Mouse (Mus musculus): ENCODE measurements at regions not wholly inside any gene's neighbourhood (a gene's known extent, or its start where the extent isn't known, plus 50 kb on each side); places are given as distances from the start of the nearest gene placed in this dataset.
A peak's percentile ranks its signal among the peaks of the same experiment; 100 is the strongest.

- peaks cover 36% of the 10 kb centered on the region for H3K4me1 ChIP-seq
- no peaks in the 10 kb centered on the region for H3K9me3 ChIP-seq
- no peaks in the 10 kb centered on the region for H3K27me3 ChIP-seq
- ATAC-seq (ENCODE audit: borderline replicate concordance, extremely low read depth, low FRiP score, low TSS enrichment) = no peak
- H3K4me3 ChIP-seq = no peak overlapping the region
- H3K27ac ChIP-seq = no peak overlapping the region
- H3K4me2 ChIP-seq = no peak overlapping the region
- no peak overlapping the region for H3K9ac ChIP-seq
- 59% methylated on average over 2 of the region's 2 CpGs for WGBS
- H3K36me3 ChIP-seq = no peaks in the 10 kb centered on the region
These were observed 140.7 kb downstream of the Dad1 start for GRCm38 (mm10) chr14:54113216-54113615.

DNA sequence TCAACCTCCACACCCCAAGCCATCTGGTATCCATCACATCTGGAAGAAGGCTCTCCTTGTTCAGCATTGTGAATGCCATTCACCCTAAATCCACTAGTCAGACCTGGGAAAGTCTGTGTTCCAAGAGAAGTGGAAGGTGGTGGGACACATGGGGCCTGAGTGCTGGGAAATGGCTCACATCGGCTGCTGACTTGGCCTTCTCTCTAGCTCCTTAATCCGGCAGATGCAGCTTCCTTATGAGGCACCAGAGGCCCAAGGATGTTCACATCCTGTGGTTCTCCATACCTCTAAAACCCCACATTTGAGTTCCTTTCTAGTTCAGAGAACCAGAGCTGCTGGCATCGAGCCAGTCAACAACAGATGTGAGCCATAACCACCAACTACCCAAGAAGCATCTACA is 142.9 kb downstream of the Dad1 start:
- no peak overlapping the region for H3K9ac ChIP-seq
- H3K27ac ChIP-seq = peak overlapping the region; percentile 29; the same call in 1 of the 2 replicates
- H3K4me1 ChIP-seq = peaks cover 51% of the 10 kb centered on the region
- ATAC-seq (ENCODE audit: borderline replicate concordance, extremely low read depth, low FRiP score, low TSS enrichment) = no peak
- no peaks in the 10 kb centered on the region for H3K9me3 ChIP-seq
- no peak overlapping the region for H3K4me3 ChIP-seq
- H3K4me2 ChIP-seq = no peak overlapping the region
- no peaks in the 10 kb centered on the region for H3K36me3 ChIP-seq
- H3K27me3 ChIP-seq = no peaks in the 10 kb centered on the region
- WGBS = 51% methylated on average over 3 of the region's 3 CpGs

GRCm38 (mm10) chr14:54109129-54109528 is 144.8 kb downstream of the Dad1 start:
- H3K9me3 ChIP-seq = no peaks in the 10 kb centered on the region
- H3K4me2 ChIP-seq = no peak overlapping the region; the same call in 1 of the 2 replicates
- H3K36me3 ChIP-seq = no peaks in the 10 kb centered on the region
- 75% methylated on average over 1 of the region's 1 CpGs for WGBS
- H3K27ac ChIP-seq = peak overlapping the region; percentile 14; the same call in 1 of the 2 replicates
- no peak overlapping the region for H3K4me3 ChIP-seq
- peaks cover 51% of the 10 kb centered on the region for H3K4me1 ChIP-seq
- ATAC-seq (ENCODE audit: borderline replicate concordance, extremely low read depth, low FRiP score, low TSS enrichment) = no peak
- no peaks in the 10 kb centered on the region for H3K27me3 ChIP-seq
- no peak overlapping the region for H3K9ac ChIP-seq

DNA sequence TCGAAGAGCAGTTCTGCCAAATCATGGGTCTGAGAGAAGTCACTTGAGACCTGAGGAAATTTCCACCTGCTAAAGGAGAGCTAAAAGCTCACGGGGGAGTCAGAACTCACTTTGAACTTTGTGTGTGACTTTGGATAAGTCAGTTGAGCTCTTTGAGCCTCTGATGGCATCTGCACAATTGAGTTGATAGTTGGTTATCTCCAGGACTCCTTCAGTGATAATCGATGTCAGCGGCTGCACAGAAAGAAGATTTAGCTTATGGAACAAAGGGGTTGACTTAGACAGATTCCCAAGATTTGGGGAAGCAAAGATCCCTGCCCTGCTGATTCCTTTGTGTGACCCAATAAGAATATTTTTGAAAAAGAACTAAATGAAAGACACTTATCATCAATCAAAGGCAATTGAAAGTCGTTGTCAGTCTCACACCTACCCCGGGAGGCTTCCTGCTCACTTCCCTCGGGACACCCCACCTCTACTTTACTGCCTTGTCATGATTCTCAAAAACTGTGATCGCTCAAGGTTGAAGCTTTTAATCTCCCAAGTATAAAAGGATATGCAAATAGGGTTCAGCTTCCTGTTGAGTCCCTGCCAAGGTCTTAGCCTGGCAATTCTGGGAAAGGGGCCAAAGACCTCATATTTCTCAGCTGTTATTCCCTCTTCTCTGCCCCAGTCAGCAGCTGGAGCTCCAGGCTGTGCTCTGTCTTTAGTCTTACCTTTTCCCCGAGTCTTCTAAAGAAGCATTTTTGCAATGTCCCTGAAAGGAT is 145.4 kb downstream of the Dad1 start:
- peak; percentile 69 for ATAC-seq (ENCODE audit: borderline replicate concordance, extremely low read depth, low FRiP score, low TSS enrichment)
- 13% methylated on average over 9 of the region's 9 CpGs for WGBS

DNA sequence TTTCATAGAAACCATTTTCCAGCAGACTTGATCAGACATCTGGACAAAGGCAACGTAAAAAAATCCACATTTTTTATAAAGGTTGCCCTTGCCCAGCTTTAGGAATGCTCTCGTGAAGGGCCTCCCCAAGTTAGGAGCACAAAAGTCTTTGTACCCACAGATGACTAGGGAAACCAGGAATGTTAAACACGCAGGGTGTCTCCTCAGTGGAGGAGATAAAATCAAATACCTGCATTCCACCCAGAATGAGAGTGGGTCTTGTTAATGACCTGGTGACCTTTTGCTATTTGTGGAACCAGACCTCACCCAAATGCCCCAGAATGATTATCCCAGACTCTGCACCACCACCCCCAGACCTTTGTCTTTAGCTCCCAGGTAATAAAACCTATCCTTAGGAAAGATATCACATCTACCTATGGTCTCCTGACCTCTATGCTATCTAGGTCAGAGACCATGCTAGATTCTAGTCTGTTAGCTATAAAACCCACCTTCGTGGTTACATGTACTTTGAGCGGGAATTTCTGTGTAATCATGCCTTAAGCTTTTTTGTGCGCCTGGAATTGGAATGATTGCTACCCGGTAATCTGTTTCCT is 146.6 kb downstream of the Dad1 start:
- peak overlapping the region; percentile 50 for H3K27ac ChIP-seq
- H3K4me2 ChIP-seq = no peak overlapping the region; the same call in 1 of the 2 replicates
- ATAC-seq (ENCODE audit: borderline replicate concordance, extremely low read depth, low FRiP score, low TSS enrichment) = peak; percentile 46; the same call in 1 of the 2 replicates
- H3K36me3 ChIP-seq = no peaks in the 10 kb centered on the region
- H3K9ac ChIP-seq = no peak overlapping the region
- no peaks in the 10 kb centered on the region for H3K27me3 ChIP-seq
- 66% methylated on average over 7 of the region's 7 CpGs for WGBS
- H3K9me3 ChIP-seq = no peaks in the 10 kb centered on the region
- no peak overlapping the region for H3K4me3 ChIP-seq
- peaks cover 52% of the 10 kb centered on the region for H3K4me1 ChIP-seq

More for the DNA sequence above, 145.4 kb downstream of the Dad1 start:
- H3K4me1 ChIP-seq = peaks cover 48% of the 10 kb centered on the region
- no peak overlapping the region for H3K9ac ChIP-seq
- H3K4me2 ChIP-seq = peak overlapping the region; percentile 13; the same call in 1 of the 2 replicates
- no peaks in the 10 kb centered on the region for H3K9me3 ChIP-seq
- H3K4me3 ChIP-seq = no peak overlapping the region
- no peaks in the 10 kb centered on the region for H3K27me3 ChIP-seq
- H3K36me3 ChIP-seq = no peaks in the 10 kb centered on the region
- H3K27ac ChIP-seq = peak overlapping the region; percentile 56

- no peaks in the 10 kb centered on the region for H3K9me3 ChIP-seq
- H3K27me3 ChIP-seq = no peaks in the 10 kb centered on the region
- WGBS = 57% methylated on average over 6 of the region's 6 CpGs
- H3K4me1 ChIP-seq = peaks cover 42% of the 10 kb centered on the region
- ATAC-seq (ENCODE audit: borderline replicate concordance, extremely low read depth, low FRiP score, low TSS enrichment) = no peak
- no peak overlapping the region for H3K4me2 ChIP-seq
- no peaks in the 10 kb centered on the region for H3K36me3 ChIP-seq
- no peak overlapping the region for H3K9ac ChIP-seq
- no peak overlapping the region for H3K27ac ChIP-seq
- no peak overlapping the region for H3K4me3 ChIP-seq
These were observed 149.7 kb downstream of the Dad1 start for GRCm38 (mm10) chr14:54104243-54104642.

GRCm38 (mm10) chr14:54103541-54103940 is 150.4 kb downstream of the Dad1 start:
- Histone ChIP-seq H3K27ac (no peak overlapping the region), H3K9ac (no peak overlapping the region), H3K4me2 (no peak overlapping the region), H3K9me3 (no peaks in the 10 kb centered on the region), H3K27me3 (no peaks in the 10 kb centered on the region), H3K36me3 (no peaks in the 10 kb centered on the region), H3K4me1 (peaks cover 38% of the 10 kb centered on the region), H3K4me3 (no peak overlapping the region)
- no peak for ATAC-seq (ENCODE audit: borderline replicate concordance, extremely low read depth, low FRiP score, low TSS enrichment)
- WGBS = 47% methylated on average over 5 of the region's 5 CpGs

GRCm38 (mm10) chr14:54103115-54103514 is 150.8 kb downstream of the Dad1 start:
- Histone ChIP-seq H3K4me3 (no peak overlapping the region), H3K9me3 (no peaks in the 10 kb centered on the region), H3K9ac (no peak overlapping the region), H3K27ac (no peak overlapping the region), H3K4me2 (no peak overlapping the region), H3K27me3 (no peaks in the 10 kb centered on the region), H3K4me1 (peaks cover 38% of the 10 kb centered on the region), H3K36me3 (no peaks in the 10 kb centered on the region)
- no peak for ATAC-seq (ENCODE audit: borderline replicate concordance, extremely low read depth, low FRiP score, low TSS enrichment)
- WGBS = 34% methylated on average over 3 of the region's 3 CpGs

DNA sequence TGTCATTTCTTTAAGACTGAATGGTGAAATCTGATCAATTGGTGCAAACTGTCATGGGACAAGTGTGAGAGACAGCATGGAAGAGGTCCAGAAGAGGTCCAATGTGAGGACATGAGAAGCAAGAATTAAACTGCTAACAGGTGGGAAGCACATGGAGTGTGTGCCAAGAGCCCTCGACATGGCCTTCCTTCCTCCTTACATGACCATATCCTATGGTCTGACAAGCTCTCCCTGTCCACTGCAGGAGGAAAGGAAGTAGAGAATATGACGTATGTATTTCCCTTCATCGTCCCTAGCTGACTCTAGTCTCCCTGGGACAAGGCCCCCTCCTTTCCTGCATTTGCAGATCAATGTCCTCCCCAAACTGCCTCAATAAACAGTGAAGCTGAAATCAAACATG is 152.1 kb downstream of the Dad1 start:
- no peak overlapping the region for H3K4me3 ChIP-seq
- WGBS = 14% methylated on average over 3 of the region's 3 CpGs
- H3K9ac ChIP-seq = no peak overlapping the region
- 0 out of 2 replicates have a peak, but pooled peaks have one; percentile 17 for ATAC-seq (ENCODE audit: borderline replicate concordance, extremely low read depth, low FRiP score, low TSS enrichment)
- no peaks in the 10 kb centered on the region for H3K36me3 ChIP-seq
- no peaks in the 10 kb centered on the region for H3K9me3 ChIP-seq
- no peak overlapping the region for H3K4me2 ChIP-seq
- H3K27ac ChIP-seq = no peak overlapping the region
- H3K27me3 ChIP-seq = no peaks in the 10 kb centered on the region
- peaks cover 38% of the 10 kb centered on the region for H3K4me1 ChIP-seq

- Histone ChIP-seq H3K9me3 (no peaks in the 10 kb centered on the region), H3K27ac (no peak overlapping the region), H3K4me2 (no peak overlapping the region), H3K4me1 (peaks cover 36% of the 10 kb centered on the region), H3K36me3 (no peaks in the 10 kb centered on the region), H3K9ac (no peak overlapping the region), H3K4me3 (no peak overlapping the region), H3K27me3 (no peaks in the 10 kb centered on the region)
- WGBS = 85% methylated on average over 6 of the region's 6 CpGs
- ATAC-seq (ENCODE audit: borderline replicate concordance, extremely low read depth, low FRiP score, low TSS enrichment) = no peak
These were observed 154.5 kb downstream of the Dad1 start for GRCm38 (mm10) chr14:54099360-54099759.

DNA sequence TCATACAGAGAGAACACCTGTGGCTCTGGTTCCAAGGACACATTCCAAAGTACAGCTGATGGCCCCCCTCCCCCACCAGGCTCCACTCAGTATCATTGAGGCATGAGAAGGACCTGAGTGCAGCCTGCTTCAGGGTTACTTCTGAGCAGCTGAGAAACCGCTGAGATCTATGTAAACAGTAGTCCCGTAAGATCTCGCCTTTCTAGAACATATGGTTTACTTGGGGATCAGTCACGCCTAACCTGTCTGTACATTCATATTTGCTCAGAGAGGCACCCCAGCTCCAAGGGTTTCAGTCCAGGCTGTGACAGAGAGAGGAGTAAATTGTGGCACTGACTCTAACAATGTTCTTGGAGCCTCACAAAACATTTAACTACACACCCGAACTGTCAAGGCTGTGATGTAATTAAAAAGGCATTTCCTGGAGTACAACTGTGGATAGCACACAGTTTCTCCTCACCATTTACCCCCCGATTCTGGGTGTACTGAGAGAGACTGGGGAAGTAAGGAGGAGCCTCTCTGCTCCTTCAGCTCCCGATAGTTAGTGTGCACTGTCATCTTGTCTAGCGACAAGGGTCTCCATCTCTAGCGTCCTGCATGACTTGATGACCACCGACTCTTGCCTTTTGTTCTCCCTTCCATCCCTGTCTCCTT is 155.7 kb downstream of the Dad1 start:
- Histone ChIP-seq H3K4me3 (no peak overlapping the region), H3K36me3 (no peaks in the 10 kb centered on the region), H3K9me3 (no peaks in the 10 kb centered on the region), H3K27ac (peak overlapping the region; percentile 63), H3K9ac (no peak overlapping the region), H3K27me3 (no peaks in the 10 kb centered on the region), H3K4me2 (peak overlapping the region; percentile 27; the same call in 1 of the 2 replicates), H3K4me1 (peaks cover 36% of the 10 kb centered on the region)
- ATAC-seq (ENCODE audit: borderline replicate concordance, extremely low read depth, low FRiP score, low TSS enrichment) = peak; percentile 56
- 29% methylated on average over 10 of the region's 10 CpGs for WGBS

DNA sequence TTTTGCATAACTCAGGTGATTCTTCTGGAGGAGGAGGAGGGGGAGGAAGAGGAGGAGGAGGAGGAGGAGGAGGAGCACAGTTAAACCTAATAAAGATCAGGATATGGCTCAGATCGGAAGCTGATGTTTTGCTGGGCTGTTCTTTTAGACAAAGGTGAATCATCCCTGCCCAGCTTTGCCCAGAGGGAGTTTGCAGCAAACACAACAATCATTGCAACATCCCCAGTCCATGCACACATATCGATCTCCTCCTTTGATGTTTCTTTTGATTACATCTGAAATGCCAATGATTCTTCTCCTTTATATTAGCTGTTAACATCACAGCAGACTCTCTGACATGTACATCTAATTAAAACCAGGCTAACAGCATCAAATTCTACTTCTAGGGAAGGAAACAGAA is 156.9 kb downstream of the Dad1 start:
- H3K9me3 ChIP-seq = no peaks in the 10 kb centered on the region
- WGBS = 35% methylated on average over 2 of the region's 2 CpGs
- ATAC-seq (ENCODE audit: borderline replicate concordance, extremely low read depth, low FRiP score, low TSS enrichment) = no peak
- no peak overlapping the region for H3K27ac ChIP-seq
- H3K36me3 ChIP-seq = no peaks in the 10 kb centered on the region
- no peak overlapping the region for H3K4me2 ChIP-seq
- no peaks in the 10 kb centered on the region for H3K27me3 ChIP-seq
- no peak overlapping the region for H3K4me3 ChIP-seq
- H3K4me1 ChIP-seq = peaks cover 26% of the 10 kb centered on the region
- no peak overlapping the region for H3K9ac ChIP-seq

Data from lung, embryonic 15.5 days (tissue).